Mouse (Mus musculus) hindbrain, embryonic 11.5 days (tissue): ENCODE results near the gene Cutc. TPM values are rescaled to one million over a fixed set of nuclear protein-coding genes. Genes with fewer than 3 reads are reported as not detected.

Experiments
- ATAC-seq: fragments of 200-750 bp; cut with Nextera tagmentation; 2 replicates; pipeline ENCODE4 v1.8.0; 2017; ENCODE audit warnings: mild to moderate bottlenecking, moderate TSS enrichment, moderate library complexity; ENCODE audit not compliant: low FRiP score
- DNase-seq: peaks from one replicate; pipeline ENCODE4 v3.0.0-alpha.2; 2015; ENCODE audit warnings: low spot score
- H3K27ac ChIP-seq: fragments of 300-500 bp; sonication (generic); 2 replicates; pipeline ENCODE4 v1.5.1; 2014; ENCODE audit warnings: mild to moderate bottlenecking, low read depth, low read length
- H3K27me3 ChIP-seq: fragments of 300-500 bp; sonication (generic); 2 replicates; pipeline ENCODE4 v1.6.1; 2014; ENCODE audit warnings: mild to moderate bottlenecking, low read length, moderate library complexity, mixed read lengths; ENCODE audit not compliant: control insufficient read depth, insufficient read depth
- H3K36me3 ChIP-seq: fragments of 300-500 bp; sonication (generic); 2 replicates; pipeline ENCODE4 v1.6.1; 2014; ENCODE audit warnings: mild to moderate bottlenecking, low read length, moderate library complexity, mixed read lengths; ENCODE audit not compliant: control insufficient read depth, insufficient read depth
- H3K4me1 ChIP-seq: fragments of 300-500 bp; sonication (generic); replicated peaks from 2 replicates; pipeline ENCODE4 v1.6.1; 2014; ENCODE audit warnings: low read length, mixed read lengths; ENCODE audit not compliant: control insufficient read depth, insufficient read depth
- H3K4me2 ChIP-seq: fragments of 300-500 bp; sonication (generic); replicated peaks from 2 replicates; pipeline ENCODE4 v1.6.1; 2014; ENCODE audit warnings: mild to moderate bottlenecking, low read depth, low read length
- H3K4me3 ChIP-seq: fragments of 300-500 bp; sonication (generic); 2 replicates; pipeline ENCODE4 v1.5.1; 2014; ENCODE audit warnings: low read depth, low read length
- H3K9ac ChIP-seq: fragments of 300-500 bp; sonication (generic); 2 replicates; pipeline ENCODE4 v1.6.1; 2014; ENCODE audit warnings: low read depth, low read length
- H3K9me3 ChIP-seq: fragments of 300-500 bp; sonication (generic); 2 replicates; pipeline ENCODE4 v1.6.1; 2016; ENCODE audit warnings: low read length; ENCODE audit not compliant: control insufficient read depth
- WGBS: fragments of 180-500 bp; shearing (Covaris S2); extraction: QIAGEN DNeasy Blood & Tissue Kit; methylation state at CpG from one replicate; pipeline ENCODE4 v1.1.7; 2014; 5-methylcytosine and 5-hydroxymethylcytosine counted together
- polyA plus RNA-seq: library from polyadenylated mRNA; unstranded; fragments of >200 nt; fragmentation: Nextera tagmentation; extraction: Ambion mirVana; gene quantifications from 2 replicates; pipeline ENCODE4 v1.2.1, GENCODE M21; 2014

Cutc gene
- polyA plus RNA-seq, 1 experiment from 2014 or later: 14.5 TPM

GRCm38 (mm10) chr19:43743401-43743800 lies 9.4 kb upstream of the Cutc start:
- H3K4me2 ChIP-seq: no peak overlapping the region
- no peaks in the 10 kb centered on the region for H3K27me3 ChIP-seq
- H3K36me3 ChIP-seq: peaks cover 16% of the 10 kb centered on the region; the same call in 1 of the 2 replicates
- H3K27ac ChIP-seq: no peak overlapping the region
- H3K4me3 ChIP-seq: no peak overlapping the region
- no peaks in the 10 kb centered on the region for H3K4me1 ChIP-seq
- no peak for ATAC-seq
- 98% methylated on average over 7 of the region's 7 CpGs for WGBS
- H3K9me3 ChIP-seq: no peaks in the 10 kb centered on the region
- no peak overlapping the region for H3K9ac ChIP-seq
- no peak for DNase-seq

- Histone ChIP-seq H3K4me2 (no peak overlapping the region), H3K36me3 (0 out of 2 replicates have a peak, but pooled peaks cover 11% of the 10 kb centered on the region), H3K27ac (no peak overlapping the region), H3K9me3 (no peaks in the 10 kb centered on the region), H3K4me1 (no peaks in the 10 kb centered on the region), H3K27me3 (no peaks in the 10 kb centered on the region), H3K9ac (no peak overlapping the region), H3K4me3 (no peak overlapping the region)
- ATAC-seq: no peak
- no peak for DNase-seq
- 94% methylated on average over 3 of the region's 3 CpGs for WGBS
These were observed 7.1 kb upstream of the Cutc start for GRCm38 (mm10) chr19:43745740-43746139.

- DNase-seq (no peak), ATAC-seq (no peak)
- Histone ChIP-seq H3K36me3 (0 out of 2 replicates have a peak, but pooled peaks cover 7% of the 10 kb centered on the region), H3K9me3 (no peaks in the 10 kb centered on the region), H3K4me3 (no peak overlapping the region), H3K4me1 (no peaks in the 10 kb centered on the region), H3K27ac (no peak overlapping the region), H3K4me2 (no peak overlapping the region), H3K27me3 (no peaks in the 10 kb centered on the region), H3K9ac (no peak overlapping the region)
- 91% methylated on average over 4 of the region's 4 CpGs for WGBS
These were observed 4.9 kb upstream of the Cutc start for GRCm38 (mm10) chr19:43747877-43748276.

DNA sequence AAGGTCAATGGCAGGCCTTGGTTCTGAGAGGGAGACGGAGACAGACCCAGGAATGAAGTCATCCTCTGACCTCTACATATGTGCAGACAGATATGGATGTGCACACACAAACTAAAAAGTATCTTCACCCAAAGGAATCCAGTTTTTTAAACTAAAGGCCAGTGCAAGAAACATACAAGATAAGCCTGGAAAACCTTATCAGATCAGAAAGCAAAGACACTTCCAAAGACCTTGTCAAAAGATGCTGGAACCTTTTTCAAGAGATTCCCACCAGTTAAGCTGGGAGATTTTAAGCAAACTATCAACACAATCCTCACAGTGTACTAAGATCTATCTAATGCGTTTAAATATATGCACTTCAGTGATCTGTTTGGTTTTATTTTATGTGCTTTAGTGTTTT lies 2.8 kb upstream of the Cutc start:
- ATAC-seq: no peak
- no peak overlapping the region for H3K27ac ChIP-seq
- no peak overlapping the region for H3K9ac ChIP-seq
- H3K4me2 ChIP-seq: no peak overlapping the region
- DNase-seq: no peak
- WGBS: 90% methylated on average over 2 of the region's 2 CpGs
- no peaks in the 10 kb centered on the region for H3K27me3 ChIP-seq
- H3K4me3 ChIP-seq: no peak overlapping the region
- no peaks in the 10 kb centered on the region for H3K9me3 ChIP-seq
- H3K36me3 ChIP-seq: 0 out of 2 replicates have a peak, but pooled peaks cover 3% of the 10 kb centered on the region
- H3K4me1 ChIP-seq: no peaks in the 10 kb centered on the region

DNA sequence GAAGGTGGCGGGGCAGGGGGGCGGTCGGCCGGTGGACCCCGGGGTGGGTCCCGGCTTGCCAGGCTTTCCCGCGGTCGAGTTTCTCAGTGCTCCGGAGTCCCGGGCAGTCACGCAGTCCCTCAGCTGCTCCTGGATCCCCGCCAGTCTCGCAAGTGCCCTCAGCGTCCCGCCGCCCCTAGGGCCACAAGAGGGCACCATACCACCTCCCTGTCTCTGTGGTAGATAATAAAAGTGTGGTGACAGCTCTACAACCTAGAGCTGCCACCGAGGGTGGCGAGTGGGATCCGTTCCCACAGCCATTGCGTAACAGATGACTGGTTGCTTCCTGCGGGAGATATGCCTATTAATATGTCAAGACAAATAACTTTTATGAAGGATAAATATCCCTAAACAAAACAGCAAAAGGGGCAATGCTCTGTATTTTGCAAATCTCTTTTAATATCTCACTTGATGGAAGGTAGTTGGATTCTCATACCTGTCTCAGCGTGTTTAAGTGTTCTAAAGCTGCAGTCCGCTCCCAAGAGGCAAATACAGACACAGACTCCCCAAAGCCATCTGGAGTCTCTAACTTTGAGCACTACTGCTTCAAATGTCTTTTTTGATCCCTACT lies 535 bp downstream of the Cutc start:
- H3K27ac ChIP-seq: peak overlapping the region; percentile 91
- under 1% methylated on average over 23 of the region's 24 CpGs for WGBS
- no peaks in the 10 kb centered on the region for H3K36me3 ChIP-seq
- H3K4me1 ChIP-seq: no peaks in the 10 kb centered on the region
- no peaks in the 10 kb centered on the region for H3K9me3 ChIP-seq
- peak overlapping the region; percentile 34 for H3K4me2 ChIP-seq
- DNase-seq (peak; percentile 83), ATAC-seq (peak; percentile 92)
- peak overlapping the region; percentile 73 for H3K9ac ChIP-seq
- no peaks in the 10 kb centered on the region for H3K27me3 ChIP-seq
- peak overlapping the region; percentile 47 for H3K4me3 ChIP-seq

- DNase-seq (no peak), ATAC-seq (no peak)
- Histone ChIP-seq H3K9ac (no peak overlapping the region), H3K36me3 (no peaks in the 10 kb centered on the region), H3K4me3 (no peak overlapping the region), H3K27me3 (no peaks in the 10 kb centered on the region), H3K4me1 (no peaks in the 10 kb centered on the region), H3K9me3 (no peaks in the 10 kb centered on the region), H3K27ac (no peak overlapping the region), H3K4me2 (no peak overlapping the region)
- WGBS: 77% methylated on average over 2 of the region's 2 CpGs
These were observed 1.4 kb downstream of the Cutc start for GRCm38 (mm10) chr19:43754237-43754636.

DNA sequence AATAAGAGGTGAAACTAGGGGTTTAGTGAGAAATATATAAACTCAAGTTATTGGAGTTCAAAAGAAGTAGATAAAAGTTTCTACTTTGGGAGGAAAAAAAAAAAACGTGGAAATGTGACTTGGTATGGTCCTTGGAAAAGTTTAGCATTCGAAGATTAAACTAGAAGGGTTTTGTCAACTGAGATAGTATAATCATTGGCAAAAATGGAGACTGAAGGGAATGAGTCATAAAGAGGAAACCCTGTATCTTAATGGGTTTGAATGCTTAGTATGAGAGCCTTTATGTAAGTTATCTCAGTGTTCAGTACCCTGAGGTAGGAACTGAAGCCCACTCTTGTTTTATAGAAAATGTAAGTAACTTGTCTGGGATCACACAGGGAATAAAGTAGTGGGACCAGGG lies 2.1 kb downstream of the Cutc start:
- Histone ChIP-seq H3K4me2 (no peak overlapping the region), H3K4me1 (no peaks in the 10 kb centered on the region), H3K27ac (no peak overlapping the region), H3K4me3 (no peak overlapping the region), H3K9me3 (no peaks in the 10 kb centered on the region), H3K36me3 (no peaks in the 10 kb centered on the region), H3K27me3 (no peaks in the 10 kb centered on the region), H3K9ac (no peak overlapping the region)
- DNase-seq (no peak), ATAC-seq (no peak)
- 75% methylated on average over 2 of the region's 2 CpGs for WGBS

DNA sequence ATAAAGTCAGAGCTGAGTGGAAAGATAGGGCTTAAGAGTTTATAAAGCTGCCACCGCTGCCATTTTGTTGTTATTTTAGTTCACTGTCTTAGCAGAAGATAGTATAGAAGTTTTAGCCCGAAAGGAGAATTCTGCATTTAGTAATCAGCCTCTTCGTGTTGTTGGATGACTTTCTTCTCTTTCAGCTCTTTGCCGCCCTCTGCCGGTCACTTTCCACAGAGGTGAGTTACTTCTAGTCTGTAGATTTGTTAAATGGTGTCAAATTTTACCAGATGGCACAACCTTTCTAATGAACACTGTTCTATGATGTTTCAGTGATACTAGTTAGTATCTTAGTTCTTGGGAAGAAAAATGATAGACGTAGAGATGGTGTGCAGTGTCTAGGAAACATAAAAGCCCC lies 7.7 kb downstream of the Cutc start:
- Histone ChIP-seq H3K9me3 (no peaks in the 10 kb centered on the region), H3K27ac (no peak overlapping the region), H3K36me3 (no peaks in the 10 kb centered on the region), H3K4me2 (no peak overlapping the region), H3K4me1 (no peaks in the 10 kb centered on the region), H3K9ac (no peak overlapping the region), H3K27me3 (no peaks in the 10 kb centered on the region), H3K4me3 (no peak overlapping the region)
- 24% methylated on average over 6 of the region's 6 CpGs for WGBS
- DNase-seq (peak; percentile 89), ATAC-seq (no peak)

- no peak overlapping the region for H3K4me2 ChIP-seq
- H3K9ac ChIP-seq: no peak overlapping the region
- ATAC-seq (no peak), DNase-seq (no peak)
- H3K4me1 ChIP-seq: no peaks in the 10 kb centered on the region
- no peaks in the 10 kb centered on the region for H3K27me3 ChIP-seq
- no peaks in the 10 kb centered on the region for H3K9me3 ChIP-seq
- H3K27ac ChIP-seq: no peak overlapping the region
- no peaks in the 10 kb centered on the region for H3K36me3 ChIP-seq
- no peak overlapping the region for H3K4me3 ChIP-seq
These were observed 8.9 kb downstream of the Cutc start for GRCm38 (mm10) chr19:43761543-43762256.
